Mouse (Mus musculus): ENCODE measurements around the gene Acad8.

Acad8 gene

GRCm38 (mm10) chr9:26999461-27000395 lies at the start of gene Acad8, which contains the start of gene Thyn1:
Gene Acad8, minus strand, starts transcription at chr9:26999566.
Gene Thyn1, plus strand, starts transcription at chr9:26999710.
- DNase-seq (ENCODE audit: low read depth, low spot score): peak; percentile 99

DNA sequence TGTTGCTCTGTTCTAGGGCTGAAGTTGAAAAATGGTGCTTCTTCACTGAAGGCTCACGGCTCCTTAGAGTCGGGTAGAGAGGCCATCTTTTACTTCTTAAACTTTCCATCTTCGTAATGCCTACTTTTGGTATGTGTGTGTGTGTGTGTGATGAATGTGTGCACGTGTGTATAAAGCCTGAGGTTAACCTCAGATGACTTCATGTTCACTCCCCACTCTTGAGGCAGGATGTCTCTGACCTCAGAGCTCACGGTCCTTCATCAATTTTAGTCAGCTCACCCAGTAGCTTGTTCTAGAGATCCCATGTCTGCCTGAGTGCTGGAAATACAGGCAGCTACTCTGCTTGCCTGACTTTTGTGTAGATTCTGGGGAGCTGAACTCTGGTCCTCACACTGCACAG lies 44.5 kb upstream of the Acad8 start:
- DNase-seq (ENCODE audit: low read depth, low spot score): no peak

DNA sequence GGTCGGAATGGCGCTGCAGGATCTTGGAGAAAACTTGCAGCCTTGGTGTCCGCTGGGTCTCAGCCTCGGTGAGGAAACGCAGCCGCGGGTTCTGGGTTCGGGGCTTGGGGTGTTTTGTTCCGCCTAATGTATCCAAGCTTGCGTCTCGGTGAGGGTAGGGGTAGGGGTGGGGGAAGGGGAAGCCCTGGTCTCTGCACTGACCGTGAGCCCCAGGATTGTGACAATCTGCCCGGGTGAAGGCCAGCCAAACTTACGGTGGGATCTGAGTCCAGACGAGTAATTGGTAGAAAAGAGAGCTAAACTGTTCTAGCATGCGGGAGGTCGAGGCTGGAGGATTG lies 31.4 kb upstream of the Acad8 start:
- DNase-seq (ENCODE audit: low read depth, low spot score): no peak

DNA sequence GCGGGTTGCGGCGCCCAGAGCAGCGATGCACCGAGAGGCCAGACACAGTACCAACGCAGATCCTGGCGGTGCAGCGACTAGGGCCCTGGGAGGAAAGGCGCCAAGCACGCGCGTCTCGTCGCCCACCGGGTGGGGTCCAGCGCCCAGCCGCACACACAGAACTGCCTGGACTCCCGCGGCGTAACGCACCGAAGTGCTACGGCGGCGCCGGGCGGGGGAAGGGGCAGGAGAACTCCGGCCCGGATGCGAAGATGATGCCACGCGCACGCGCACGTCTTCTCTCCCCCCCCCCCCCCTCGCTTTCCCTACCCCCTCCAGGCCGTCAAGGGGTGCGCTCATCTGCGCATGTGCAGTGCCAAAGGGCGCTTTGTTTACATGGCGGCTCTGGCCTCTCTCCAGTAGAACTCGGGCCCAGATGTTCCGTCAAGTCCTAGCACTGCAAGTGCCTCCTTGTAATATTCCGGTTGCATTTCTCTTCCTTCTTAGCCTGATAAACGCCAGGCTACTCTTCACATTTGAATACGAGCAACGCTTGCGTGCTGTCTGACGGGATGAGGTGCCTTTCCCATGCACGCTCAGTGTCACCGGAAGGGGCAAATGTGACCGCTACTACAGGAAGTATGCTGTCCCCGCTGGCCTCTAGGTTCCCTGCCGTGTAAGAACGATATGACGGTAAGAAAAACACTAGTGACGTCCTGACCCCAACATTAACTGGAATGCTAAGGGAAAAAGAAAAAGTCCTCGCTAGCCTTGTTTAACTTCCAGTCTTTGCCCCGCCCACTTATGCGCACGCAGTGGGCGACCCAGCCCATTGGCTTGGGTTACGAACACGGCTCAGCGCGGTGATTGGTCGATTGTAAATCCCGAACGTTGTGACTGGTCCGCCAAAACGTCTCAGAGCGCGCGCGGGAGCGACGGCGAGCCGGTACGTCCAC lies 30.7 kb upstream of the Acad8 start, which contains the start of the genes Vps26b and Ncapd3:
TSS of gene Vps26b (minus strand) at position 238 of the 935 bp plus-strand sequence.
TSS of gene Ncapd3 (plus strand) at position 348 of the 935 bp plus-strand sequence.
- peak; percentile 97 for DNase-seq (ENCODE audit: low read depth, low spot score)

GRCm38 (mm10) chr9:27029022-27029827 lies 29.9 kb upstream of the Acad8 start:
- peak; percentile 59 for DNase-seq (ENCODE audit: low read depth, low spot score)

GRCm38 (mm10) chr9:27026708-27027107 lies 27.3 kb upstream of the Acad8 start:
- no peak for DNase-seq (ENCODE audit: low read depth, low spot score)

DNA sequence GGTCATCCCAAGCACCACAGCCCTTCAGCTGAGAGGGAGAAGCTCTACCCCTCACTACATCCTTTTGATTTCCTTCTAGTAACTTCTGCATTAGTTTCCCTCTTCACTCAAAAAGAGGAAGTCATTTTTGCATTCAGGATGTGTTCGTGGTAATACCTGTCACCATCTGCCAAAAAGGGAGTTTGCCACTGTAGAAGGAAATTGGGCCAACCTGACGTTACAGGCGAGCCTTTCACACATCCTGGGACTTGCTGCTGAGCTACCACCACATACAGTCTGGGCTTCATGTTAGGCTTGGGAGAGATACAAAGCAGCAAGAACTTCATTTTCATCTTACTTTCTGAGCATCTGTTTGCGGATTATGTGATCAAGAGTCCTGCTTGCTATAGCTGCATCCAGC lies 24.3 kb upstream of the Acad8 start:
- DNase-seq (ENCODE audit: low read depth, low spot score): no peak

- DNase-seq (ENCODE audit: low read depth, low spot score): no peak
These were observed 19.6 kb upstream of the Acad8 start for GRCm38 (mm10) chr9:27018961-27019360.

- no peak for DNase-seq (ENCODE audit: low read depth, low spot score)
These were observed 12.2 kb upstream of the Acad8 start for GRCm38 (mm10) chr9:27011572-27011971.

GRCm38 (mm10) chr9:27009231-27009630 lies 9.9 kb upstream of the Acad8 start:
- no peak for DNase-seq (ENCODE audit: low read depth, low spot score)

DNA sequence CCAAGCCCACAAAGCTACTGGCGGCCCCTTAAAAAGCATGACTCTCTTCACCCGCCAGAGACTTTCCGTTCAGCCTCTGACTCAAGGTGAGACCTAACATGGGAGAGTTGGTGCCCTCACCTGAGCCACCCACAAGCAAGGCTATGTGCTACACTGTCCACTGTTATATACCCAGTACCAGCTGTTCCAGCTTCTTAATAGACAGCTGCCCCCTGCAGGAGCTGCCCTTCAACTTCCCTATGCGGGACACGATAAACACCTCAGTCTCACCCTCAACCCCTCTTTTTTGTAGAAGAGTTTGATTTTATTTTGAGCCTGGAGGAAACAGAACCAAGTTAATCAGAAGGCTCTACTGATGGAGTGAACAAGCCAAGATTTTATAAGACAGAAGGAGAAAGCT lies 7.5 kb upstream of the Acad8 start:
- DNase-seq (ENCODE audit: low read depth, low spot score): no peak

GRCm38 (mm10) chr9:27005933-27006332 lies 6.6 kb upstream of the Acad8 start:
- DNase-seq (ENCODE audit: low read depth, low spot score): no peak

GRCm38 (mm10) chr9:27005231-27005630 lies 5.9 kb upstream of the Acad8 start:
- no peak for DNase-seq (ENCODE audit: low read depth, low spot score)

- no peak for DNase-seq (ENCODE audit: low read depth, low spot score)
These were observed 501 bp downstream of the Acad8 start for GRCm38 (mm10) chr9:26998669-26999460.

- peak; percentile 53 for DNase-seq (ENCODE audit: low read depth, low spot score)
These were observed 1.9 kb downstream of the Acad8 start for GRCm38 (mm10) chr9:26997501-26997900.

- peak; percentile 60 for DNase-seq (ENCODE audit: low read depth, low spot score)
These were observed 2.3 kb downstream of the Acad8 start for GRCm38 (mm10) chr9:26997062-26997461.

DNA sequence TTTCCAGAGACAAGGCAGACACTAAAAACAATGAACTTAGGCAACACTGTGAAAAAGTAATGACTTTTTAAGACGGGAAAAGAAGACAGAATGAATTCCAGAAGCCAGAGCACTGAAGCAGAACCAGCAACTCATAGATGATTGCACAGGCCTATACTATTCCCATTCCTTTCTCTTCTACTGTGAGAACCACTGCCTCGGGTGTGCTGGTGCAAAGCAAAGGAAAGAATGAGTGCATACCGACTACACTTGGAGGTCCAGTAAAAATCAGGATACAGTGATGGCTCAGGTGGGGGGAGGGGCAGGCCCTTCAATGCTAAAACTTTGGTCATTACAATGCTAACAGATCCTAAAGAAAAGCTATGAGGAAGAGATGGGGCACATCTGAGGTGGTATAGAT lies 5.5 kb downstream of the Acad8 start:
- DNase-seq (ENCODE audit: low read depth, low spot score): no peak

GRCm38 (mm10) chr9:26993118-26993517 lies 6.2 kb downstream of the Acad8 start:
- no peak for DNase-seq (ENCODE audit: low read depth, low spot score)

- DNase-seq (ENCODE audit: low read depth, low spot score): no peak
These were observed 9.2 kb downstream of the Acad8 start for GRCm38 (mm10) chr9:26990181-26990580.

- no peak for DNase-seq (ENCODE audit: low read depth, low spot score)
These were observed 13.6 kb downstream of the Acad8 start for GRCm38 (mm10) chr9:26985668-26986277.

Measured in R1 (cell line).